Mouse (Mus musculus): ENCODE measurements at regions not wholly inside any gene's neighbourhood (a gene's known extent, or its start where the extent isn't known, plus 50 kb on each side); places are given as distances from the start of the nearest gene placed in this dataset.

DNA sequence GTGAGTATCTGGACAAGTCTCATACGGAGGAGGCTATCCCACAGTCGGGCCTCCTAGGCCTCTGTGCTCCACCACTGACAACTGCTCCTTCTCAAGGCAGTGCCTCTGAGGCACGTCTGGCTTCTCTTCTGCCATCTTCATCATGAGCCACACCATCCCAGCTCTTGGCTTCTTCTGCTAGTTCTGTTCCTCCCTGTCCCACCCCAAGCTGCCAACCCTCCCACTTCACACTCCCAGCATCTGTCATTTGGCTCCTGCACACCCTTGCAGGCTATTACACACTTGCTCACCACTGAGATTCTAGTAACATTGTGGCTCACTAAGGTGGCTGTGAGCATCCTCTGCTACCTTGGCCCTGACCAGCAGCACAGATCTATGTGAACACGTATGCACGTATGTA is 221.1 kb upstream of the Slc16a7 start:
- peaks cover 26% of the 10 kb centered on the region for H3K9me3 ChIP-seq (replicated peaks)

DNA sequence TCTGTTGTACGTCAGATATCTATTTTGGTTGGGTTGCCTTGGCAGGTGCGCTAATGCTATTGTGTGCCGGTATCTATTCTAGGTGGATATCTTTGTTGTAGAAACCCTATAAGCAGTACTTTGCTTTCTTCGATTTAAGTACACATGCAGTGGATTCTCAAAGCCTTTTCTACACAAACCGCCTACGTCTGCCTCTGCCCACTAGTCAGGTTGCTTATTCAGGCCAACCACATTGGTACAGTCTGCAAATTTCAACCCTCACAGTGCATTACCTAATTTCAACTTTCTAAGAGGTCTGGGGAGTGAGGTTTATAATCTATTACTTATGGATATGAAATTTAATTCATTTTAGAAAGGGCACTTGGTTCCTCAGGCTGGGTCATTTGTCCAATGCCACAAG is 223.5 kb upstream of the Slc16a7 start:
- Histone ChIP-seq H3K27me3 (ENCODE audit: insufficient read depth, low read length) (no peaks in the 10 kb centered on the region), H3K4me1 (ENCODE audit: insufficient read depth, low read depth, low read length) (no peaks in the 10 kb centered on the region), H3K9me3 (replicated peaks) (peaks cover 25% of the 10 kb centered on the region), H3K4me3 (ENCODE audit: low read depth, low read length) (no peak overlapping the region), H3K36me3 (replicated peaks) (no peaks in the 10 kb centered on the region)
- DNase-seq (ENCODE audit: low spot score) = no peak
- ATAC-seq (ENCODE audit: extremely low read depth, insufficient number of reproducible peaks, low FRiP score, poor library complexity, severe bottlenecking) = no peak
- TF ChIP-seq GATA2 (IDR thresholded peaks at IDR 0.05; ENCODE audit: borderline replicate concordance, low read depth, low read length) = no peak
- TF ChIP-seq CTCF (IDR thresholded peaks at IDR 0.05; ENCODE audit: low read depth, low read length) = no peak
- no peak for TF ChIP-seq TAL1 (conservative IDR thresholded peaks at IDR 0.05; ENCODE audit: low read depth, low read length)
- TF ChIP-seq GATA1 (IDR thresholded peaks at IDR 0.05; ENCODE audit: borderline replicate concordance, low read length) = no peak
- TF ChIP-seq POLR2AphosphoS5 (IDR thresholded peaks at IDR 0.05; ENCODE audit: insufficient replicate concordance, low read depth, low read length) = no peak

More for the DNA sequence above, 221.1 kb upstream of the Slc16a7 start:
- DNase-seq (ENCODE audit: low spot score) (no peak), ATAC-seq (ENCODE audit: extremely low read depth, insufficient number of reproducible peaks, low FRiP score, poor library complexity, severe bottlenecking) (no peak)
- Histone ChIP-seq H3K36me3 (replicated peaks) (no peaks in the 10 kb centered on the region), H3K4me3 (ENCODE audit: low read depth, low read length) (no peak overlapping the region), H3K4me1 (ENCODE audit: insufficient read depth, low read depth, low read length) (no peaks in the 10 kb centered on the region), H3K27me3 (ENCODE audit: insufficient read depth, low read length) (no peaks in the 10 kb centered on the region)
- TF ChIP-seq GATA2 (IDR thresholded peaks at IDR 0.05; ENCODE audit: borderline replicate concordance, low read depth, low read length) = no peak
- TF ChIP-seq GATA1 (IDR thresholded peaks at IDR 0.05; ENCODE audit: borderline replicate concordance, low read length) = no peak
- TF ChIP-seq CTCF (IDR thresholded peaks at IDR 0.05; ENCODE audit: low read depth, low read length) = no peak
- TF ChIP-seq TAL1 (conservative IDR thresholded peaks at IDR 0.05; ENCODE audit: low read depth, low read length) = no peak
- TF ChIP-seq POLR2AphosphoS5 (IDR thresholded peaks at IDR 0.05; ENCODE audit: insufficient replicate concordance, low read depth, low read length) = no peak

DNA sequence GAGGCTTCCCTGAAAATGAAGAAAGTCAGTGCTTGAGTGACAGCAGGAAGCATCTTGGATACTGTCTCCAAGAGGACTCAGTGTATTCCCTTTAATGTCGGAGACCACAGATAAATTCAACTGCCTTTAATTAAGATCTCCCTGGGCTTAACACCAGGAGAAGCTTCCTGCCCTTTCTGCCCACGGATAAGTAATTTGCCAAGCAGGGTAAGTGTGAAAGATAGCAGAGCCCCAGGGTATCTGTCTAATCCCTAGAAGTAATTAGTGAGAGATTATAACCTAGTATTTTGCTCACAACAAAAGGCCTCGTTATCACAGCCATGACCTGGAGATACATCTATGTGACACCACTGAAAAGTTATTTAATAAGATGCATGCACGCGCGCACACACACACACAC is 232.1 kb upstream of the Slc16a7 start:
- Histone ChIP-seq H3K9me3 (replicated peaks) (peaks cover 12% of the 10 kb centered on the region), H3K4me1 (ENCODE audit: insufficient read depth, low read depth, low read length) (no peaks in the 10 kb centered on the region), H3K27me3 (ENCODE audit: insufficient read depth, low read length) (no peaks in the 10 kb centered on the region), H3K4me3 (ENCODE audit: low read depth, low read length) (no peak overlapping the region), H3K36me3 (replicated peaks) (no peaks in the 10 kb centered on the region)
- DNase-seq (ENCODE audit: low spot score) = no peak
- ATAC-seq (ENCODE audit: extremely low read depth, insufficient number of reproducible peaks, low FRiP score, poor library complexity, severe bottlenecking) = no peak
- TF ChIP-seq POLR2AphosphoS5 (IDR thresholded peaks at IDR 0.05; ENCODE audit: insufficient replicate concordance, low read depth, low read length) = no peak
- no peak for TF ChIP-seq TAL1 (conservative IDR thresholded peaks at IDR 0.05; ENCODE audit: low read depth, low read length)
- TF ChIP-seq GATA2 (IDR thresholded peaks at IDR 0.05; ENCODE audit: borderline replicate concordance, low read depth, low read length) = no peak
- no peak for TF ChIP-seq GATA1 (IDR thresholded peaks at IDR 0.05; ENCODE audit: borderline replicate concordance, low read length)
- no peak for TF ChIP-seq CTCF (IDR thresholded peaks at IDR 0.05; ENCODE audit: low read depth, low read length)

DNA sequence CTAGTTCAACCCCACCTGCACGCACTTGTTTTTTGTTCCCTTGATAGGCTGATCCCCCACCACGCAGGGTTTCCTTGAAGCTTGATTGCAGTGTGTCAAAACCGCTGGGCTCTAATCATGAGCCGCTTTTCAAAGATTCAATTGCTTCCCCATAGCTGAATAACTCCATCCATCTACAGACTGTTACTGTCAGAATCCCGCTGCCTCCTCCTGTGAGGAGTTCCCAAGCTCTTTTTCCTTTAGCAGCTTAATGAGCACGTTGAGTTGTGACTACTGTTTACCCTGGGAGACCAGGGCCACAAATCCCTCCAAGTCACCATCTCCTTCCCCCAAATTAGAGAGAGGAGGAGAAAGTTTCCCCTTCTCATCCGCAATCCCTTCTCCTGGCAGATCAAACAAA is 234.6 kb upstream of the Slc16a7 start:
- no peak overlapping the region for H3K4me3 ChIP-seq (ENCODE audit: low read depth, low read length)
- TF ChIP-seq POLR2AphosphoS5 (IDR thresholded peaks at IDR 0.05; ENCODE audit: insufficient replicate concordance, low read depth, low read length) = no peak
- TF ChIP-seq GATA2 (IDR thresholded peaks at IDR 0.05; ENCODE audit: borderline replicate concordance, low read depth, low read length) = no peak
- TF ChIP-seq TAL1 (conservative IDR thresholded peaks at IDR 0.05; ENCODE audit: low read depth, low read length) = no peak
- no peak for TF ChIP-seq GATA1 (IDR thresholded peaks at IDR 0.05; ENCODE audit: borderline replicate concordance, low read length)
- no peak for TF ChIP-seq CTCF (IDR thresholded peaks at IDR 0.05; ENCODE audit: low read depth, low read length)
- ATAC-seq (ENCODE audit: extremely low read depth, insufficient number of reproducible peaks, low FRiP score, poor library complexity, severe bottlenecking) = no peak

DNA sequence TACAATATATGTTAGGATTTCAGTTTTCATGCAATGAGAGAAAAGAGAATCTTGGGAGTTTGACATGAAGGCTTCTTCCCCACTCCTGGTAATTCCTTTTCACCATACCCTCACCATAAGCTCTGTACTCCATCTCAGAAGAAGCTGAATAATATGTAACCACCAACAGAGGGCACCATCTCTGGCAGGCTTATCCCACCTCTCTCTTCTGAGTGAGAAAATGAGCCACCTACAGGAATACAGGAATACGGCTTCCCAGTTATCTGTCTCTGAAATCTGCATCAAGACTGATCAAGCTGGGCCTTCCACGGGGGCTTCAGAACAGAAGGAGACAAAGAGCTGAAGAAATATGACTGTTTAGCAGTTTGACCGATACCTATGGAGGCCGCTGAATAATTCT is 278.6 kb upstream of the Slc16a7 start:
- Histone ChIP-seq H3K4me3 (ENCODE audit: low read depth, low read length) (no peak overlapping the region), H3K36me3 (replicated peaks) (no peaks in the 10 kb centered on the region), H3K9me3 (replicated peaks) (peaks cover 22% of the 10 kb centered on the region), H3K27me3 (ENCODE audit: insufficient read depth, low read length) (no peaks in the 10 kb centered on the region), H3K4me1 (ENCODE audit: insufficient read depth, low read depth, low read length) (no peaks in the 10 kb centered on the region)
- ATAC-seq (ENCODE audit: extremely low read depth, insufficient number of reproducible peaks, low FRiP score, poor library complexity, severe bottlenecking) (no peak), DNase-seq (ENCODE audit: low spot score) (no peak)
- TF ChIP-seq GATA1 (IDR thresholded peaks at IDR 0.05; ENCODE audit: borderline replicate concordance, low read length) (no peak), POLR2AphosphoS5 (IDR thresholded peaks at IDR 0.05; ENCODE audit: insufficient replicate concordance, low read depth, low read length) (no peak), CTCF (IDR thresholded peaks at IDR 0.05; ENCODE audit: low read depth, low read length) (no peak), TAL1 (conservative IDR thresholded peaks at IDR 0.05; ENCODE audit: low read depth, low read length) (no peak), GATA2 (IDR thresholded peaks at IDR 0.05; ENCODE audit: borderline replicate concordance, low read depth, low read length) (no peak)

More for the DNA sequence above, 234.6 kb upstream of the Slc16a7 start:
- no peak for DNase-seq (ENCODE audit: low spot score)
- H3K36me3 ChIP-seq (replicated peaks) = no peaks in the 10 kb centered on the region
- H3K27me3 ChIP-seq (ENCODE audit: insufficient read depth, low read length) = no peaks in the 10 kb centered on the region
- H3K4me1 ChIP-seq (ENCODE audit: insufficient read depth, low read depth, low read length) = no peaks in the 10 kb centered on the region
- H3K9me3 ChIP-seq (replicated peaks) = peaks cover 13% of the 10 kb centered on the region

DNA sequence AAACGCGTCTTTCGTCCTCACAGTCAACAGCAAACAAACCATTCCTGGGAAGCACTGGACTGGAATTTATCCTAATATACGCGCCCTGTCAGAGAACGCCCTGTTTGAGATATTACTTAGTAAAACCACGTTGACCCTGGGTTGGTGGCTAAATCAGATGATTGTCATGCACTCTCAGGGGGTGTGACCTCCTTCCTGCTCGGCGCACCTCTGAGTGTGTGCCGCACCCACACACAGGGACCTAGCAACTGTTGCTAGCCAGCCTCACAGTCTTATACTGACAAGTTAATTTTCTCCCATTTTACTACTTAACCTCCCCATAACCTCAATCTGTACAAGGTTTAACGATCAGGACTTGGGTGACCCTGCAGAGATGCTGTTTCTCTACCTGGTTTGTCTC is 284.4 kb upstream of the Slc16a7 start:
- no peak overlapping the region for H3K4me3 ChIP-seq (ENCODE audit: low read depth, low read length)
- H3K4me1 ChIP-seq (ENCODE audit: insufficient read depth, low read depth, low read length) = no peaks in the 10 kb centered on the region
- H3K27me3 ChIP-seq (ENCODE audit: insufficient read depth, low read length) = no peaks in the 10 kb centered on the region
- no peaks in the 10 kb centered on the region for H3K36me3 ChIP-seq (replicated peaks)
- no peak for DNase-seq (ENCODE audit: low spot score)
- peaks cover 24% of the 10 kb centered on the region for H3K9me3 ChIP-seq (replicated peaks)
- TF ChIP-seq TAL1 (conservative IDR thresholded peaks at IDR 0.05; ENCODE audit: low read depth, low read length) (no peak), POLR2AphosphoS5 (IDR thresholded peaks at IDR 0.05; ENCODE audit: insufficient replicate concordance, low read depth, low read length) (no peak), CTCF (IDR thresholded peaks at IDR 0.05; ENCODE audit: low read depth, low read length) (no peak), GATA2 (IDR thresholded peaks at IDR 0.05; ENCODE audit: borderline replicate concordance, low read depth, low read length) (no peak)
- ATAC-seq (ENCODE audit: extremely low read depth, insufficient number of reproducible peaks, low FRiP score, poor library complexity, severe bottlenecking) = no peak
